Mouse (Mus musculus): Measurements from ENCODE around the gene Pgm1. TPM values are rescaled to one million over a fixed set of nuclear protein-coding genes. Genes with fewer than 3 reads are reported as not detected.

The Pgm1 gene
- 89.3 and 100 TPM in 2 replicates for total RNA-seq (2021)
- long read RNA-seq, transcript Pgm1-201 (11 exons, 2,371 nt): major isoform, 215 of 262 reads
- long read RNA-seq, partial matches to known transcripts: 7 of 262 reads
- long read RNA-seq, other reads (novel, unspliced or antisense): 40 of 262 reads

DNA sequence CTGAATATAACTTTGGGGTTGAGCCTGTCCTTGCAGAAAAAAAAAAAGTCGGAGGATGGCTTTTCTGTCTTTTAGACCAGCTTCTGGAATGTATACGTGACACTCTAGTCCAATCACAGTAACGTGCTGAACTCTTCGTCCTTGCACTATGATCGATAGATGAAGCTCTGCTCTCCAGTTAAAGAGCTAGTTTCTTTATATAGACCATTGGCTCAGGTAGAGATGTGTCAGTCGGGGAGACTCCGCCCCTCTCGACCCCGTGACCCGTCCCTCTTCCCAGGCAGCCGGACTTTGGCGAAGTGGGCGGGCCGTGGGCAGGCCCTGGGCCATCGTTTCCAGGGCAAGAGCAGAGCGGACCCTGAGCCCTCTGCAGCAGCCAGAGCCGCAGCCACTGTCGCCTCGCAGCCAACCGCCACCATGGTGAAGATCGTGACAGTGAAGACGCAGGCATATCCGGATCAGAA lies at the start of gene Pgm1:
Gene Pgm1, plus strand, starts transcription at position 266 of the 464 bp plus-strand sequence.
- DNase-seq: peak; percentile 90

GRCm38 (mm10) chr4:99881882-99882281 lies 47.3 kb upstream of the Pgm1 start:
- no peak for DNase-seq

DNA sequence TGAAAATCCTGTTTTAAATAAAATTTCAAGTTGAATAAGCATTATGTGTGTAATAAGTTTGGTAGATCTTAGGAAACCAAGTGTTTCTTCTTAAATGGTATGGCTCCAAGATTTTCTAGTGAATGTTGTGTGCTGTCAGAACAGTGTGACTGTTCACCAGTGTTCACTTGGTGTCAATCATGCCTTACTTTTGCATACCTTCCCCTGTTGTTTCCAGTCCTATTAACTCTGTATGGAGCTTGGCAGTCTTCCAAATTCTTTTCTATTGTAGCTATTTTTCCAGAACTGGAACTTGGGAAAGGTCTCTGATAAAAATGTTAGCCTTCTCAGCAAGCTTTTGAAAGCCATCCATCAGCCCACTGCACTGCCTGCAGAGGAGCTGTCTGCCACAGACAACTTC lies 46.8 kb upstream of the Pgm1 start:
- DNase-seq: no peak

GRCm38 (mm10) chr4:99913894-99914451 lies 15.2 kb upstream of the Pgm1 start:
- DNase-seq: no peak

GRCm38 (mm10) chr4:99926380-99926779 lies 2.8 kb upstream of the Pgm1 start:
- no peak for DNase-seq

- no peak for DNase-seq
Observed at GRCm38 (mm10) chr4:99928521-99928920, 693 bp upstream of the Pgm1 start.

GRCm38 (mm10) chr4:99929613-99930517 lies 651 bp downstream of the Pgm1 start, which contains the start of gene Itgb3bp:
Gene Itgb3bp (minus strand): TSS chr4:99929813.
- DNase-seq: peak; percentile 82

DNA sequence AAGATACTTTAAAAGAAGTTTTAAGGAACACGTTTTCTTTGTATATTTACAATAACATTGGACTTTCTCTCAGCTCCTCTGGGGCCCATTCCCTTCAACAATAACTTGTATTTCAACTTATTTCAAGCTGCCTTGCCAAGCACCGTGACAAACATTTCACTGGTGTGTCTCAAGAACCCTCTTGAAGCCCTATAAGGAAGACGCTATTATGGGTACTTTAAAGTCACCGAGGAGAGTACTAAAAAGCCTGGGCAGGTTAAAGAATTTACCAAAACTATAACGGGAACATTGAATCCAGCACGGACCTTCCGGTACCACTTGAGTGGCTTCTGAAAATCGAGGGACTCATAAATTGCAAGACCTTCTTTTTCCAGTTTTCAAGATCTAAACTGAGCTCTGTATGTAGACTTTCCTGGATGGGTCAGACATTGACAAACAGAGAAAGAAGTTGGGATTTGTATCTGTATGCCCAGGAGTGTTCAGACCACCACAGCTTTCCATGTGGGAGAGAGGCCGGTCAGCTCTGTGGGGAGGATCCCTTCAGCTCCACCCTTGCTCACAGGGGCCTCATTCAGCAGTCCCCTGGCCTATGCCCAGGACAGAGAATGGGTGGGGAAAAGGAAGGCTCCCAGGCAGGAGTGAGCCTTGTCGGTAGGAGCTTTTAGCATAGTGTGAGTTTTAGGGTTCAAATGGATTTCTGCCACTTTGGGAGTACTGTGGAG lies 1.5 kb downstream of the Pgm1 start:
- DNase-seq: no peak

DNA sequence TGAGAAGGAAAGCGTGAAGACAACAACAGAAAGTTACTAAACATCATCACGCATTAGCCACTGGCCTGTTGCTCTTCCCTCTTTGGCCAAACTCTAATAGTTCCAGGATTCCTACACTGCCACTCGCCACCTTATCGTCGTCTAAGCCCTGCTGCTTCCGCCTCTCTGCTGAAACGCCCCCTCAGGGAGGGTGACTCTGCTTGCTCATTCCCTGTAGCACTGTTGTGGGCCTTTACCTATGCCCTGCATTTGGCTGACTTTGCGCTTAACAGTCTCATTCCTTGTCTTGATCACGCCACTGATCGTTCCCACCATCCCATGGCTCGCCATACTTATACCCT lies 2.0 kb downstream of the Pgm1 start:
- no peak for DNase-seq

- DNase-seq: no peak
Observed at GRCm38 (mm10) chr4:99931807-99932206, 2.6 kb downstream of the Pgm1 start.

DNA sequence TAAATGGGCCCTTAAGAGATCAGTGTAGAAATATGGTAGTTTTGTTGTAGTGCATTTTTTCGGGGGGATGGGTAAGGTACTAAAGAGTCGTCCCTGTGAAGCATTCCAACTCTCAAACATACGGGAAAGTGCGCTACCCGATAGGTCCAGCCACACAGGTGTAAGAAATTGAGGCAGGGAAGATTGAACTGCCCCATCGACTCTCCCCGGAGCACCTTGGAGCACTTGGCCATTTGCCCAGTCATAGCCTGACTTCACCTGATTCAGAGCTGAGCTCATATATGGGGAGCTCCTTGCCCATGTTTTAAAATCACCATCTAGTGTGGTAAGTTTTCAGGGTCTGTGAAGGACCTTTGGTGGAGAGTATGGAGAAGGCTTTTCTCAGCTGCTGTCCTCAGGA lies 5.6 kb downstream of the Pgm1 start:
- DNase-seq: no peak

- no peak for DNase-seq
Observed at GRCm38 (mm10) chr4:99936278-99936677, 7.1 kb downstream of the Pgm1 start.

DNA sequence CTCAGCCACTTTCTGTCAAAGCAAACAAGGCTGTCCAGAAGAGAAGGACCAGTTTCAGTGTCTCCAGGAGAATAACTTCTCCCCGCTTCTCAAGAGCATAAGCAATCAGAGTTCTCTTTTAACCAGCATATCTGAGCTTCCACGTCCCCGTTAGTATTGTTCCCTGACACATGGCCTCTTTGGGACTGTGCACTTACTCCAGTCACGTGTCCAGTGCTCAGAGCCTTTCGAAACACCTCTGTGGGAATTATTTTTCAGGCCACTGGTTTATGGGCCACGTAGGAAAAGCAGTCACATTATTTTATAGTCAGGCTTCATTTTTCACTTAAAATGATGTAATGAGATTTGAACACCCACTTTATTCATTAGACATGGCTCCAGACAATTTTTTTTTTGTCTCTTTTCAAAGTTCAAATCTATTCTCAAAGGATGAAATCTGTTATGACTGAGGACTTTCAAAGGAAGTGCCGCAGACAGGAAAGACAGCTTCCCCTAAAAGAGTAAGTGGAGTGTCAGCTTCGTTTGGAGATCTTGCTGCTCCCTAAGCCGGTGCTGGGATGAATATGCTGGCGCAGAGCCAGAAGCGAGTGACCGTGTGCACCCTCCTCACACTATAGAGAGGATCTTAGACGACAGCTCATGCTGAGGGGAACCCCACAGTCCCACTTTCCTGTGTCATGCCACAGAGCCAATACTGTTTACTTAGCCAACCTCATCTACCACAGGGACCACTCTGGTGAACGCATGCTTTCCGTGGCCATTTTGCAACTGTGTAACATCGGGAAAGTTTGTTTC lies 10.7 kb downstream of the Pgm1 start:
- no peak for DNase-seq

GRCm38 (mm10) chr4:99941655-99942414 lies 12.6 kb downstream of the Pgm1 start:
- peak; percentile 56 for DNase-seq

DNA sequence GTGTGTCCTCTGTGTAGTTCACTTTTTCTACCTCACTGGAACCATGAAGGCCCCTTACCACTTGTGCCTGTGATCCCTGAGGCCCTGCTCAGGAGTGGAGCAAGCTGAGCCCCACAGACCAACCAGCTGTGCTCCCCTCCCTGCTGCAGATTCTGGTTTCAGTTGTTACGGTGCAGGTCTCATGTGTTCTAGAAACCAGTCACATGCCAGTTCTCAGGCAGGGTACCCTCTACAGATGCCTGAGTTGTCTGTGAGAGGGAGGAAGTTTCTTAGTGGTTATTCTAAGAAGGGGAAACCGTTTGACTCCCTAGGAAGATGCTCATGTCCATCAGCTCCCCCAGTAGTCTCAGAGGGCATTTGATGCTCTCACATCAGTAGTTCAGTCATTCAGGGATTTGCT lies 15.4 kb downstream of the Pgm1 start:
- no peak for DNase-seq

DNA sequence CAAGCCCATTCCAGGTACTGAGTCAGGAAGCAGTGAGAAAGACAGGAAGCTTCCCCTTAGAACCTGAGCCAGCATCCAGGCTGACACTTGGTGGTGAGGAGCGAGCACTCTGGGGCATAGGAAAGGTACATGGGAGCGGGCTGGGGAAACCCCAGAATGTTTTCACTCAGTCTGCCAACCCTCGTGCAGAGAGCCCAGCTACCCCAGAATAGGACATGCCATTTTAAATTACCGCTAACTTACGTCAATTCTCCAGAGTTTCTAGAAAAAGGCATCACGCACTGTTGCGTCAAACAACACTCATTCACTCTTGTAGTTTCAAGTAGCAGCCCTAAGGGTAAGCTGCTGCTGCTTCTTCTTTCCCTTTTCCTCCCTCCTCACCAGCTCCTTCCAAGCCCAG lies 15.8 kb downstream of the Pgm1 start:
- DNase-seq: no peak

- DNase-seq: no peak
Observed at GRCm38 (mm10) chr4:99946516-99946915, 17.3 kb downstream of the Pgm1 start.

GRCm38 (mm10) chr4:99947192-99947591 lies 18.0 kb downstream of the Pgm1 start:
- no peak for DNase-seq

DNA sequence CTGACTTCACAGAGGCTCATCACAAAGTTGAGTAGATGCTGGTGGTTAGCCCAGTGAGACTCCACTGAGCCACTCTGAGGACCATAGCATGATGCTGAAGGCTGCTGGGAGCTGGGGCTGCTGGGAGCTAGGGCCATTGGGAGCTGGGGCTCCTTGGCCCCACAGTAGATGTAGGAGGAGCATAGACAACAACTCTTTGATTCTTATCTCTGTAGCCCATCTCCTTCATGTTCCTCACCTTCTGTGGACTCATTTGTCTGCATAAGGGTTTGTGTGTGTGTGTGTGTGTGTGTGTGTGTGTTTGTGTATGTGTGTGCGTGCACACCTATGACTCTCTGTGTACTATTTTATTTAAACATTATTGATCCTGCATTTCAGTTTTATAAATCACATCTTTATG lies 18.7 kb downstream of the Pgm1 start:
- no peak for DNase-seq

DNA sequence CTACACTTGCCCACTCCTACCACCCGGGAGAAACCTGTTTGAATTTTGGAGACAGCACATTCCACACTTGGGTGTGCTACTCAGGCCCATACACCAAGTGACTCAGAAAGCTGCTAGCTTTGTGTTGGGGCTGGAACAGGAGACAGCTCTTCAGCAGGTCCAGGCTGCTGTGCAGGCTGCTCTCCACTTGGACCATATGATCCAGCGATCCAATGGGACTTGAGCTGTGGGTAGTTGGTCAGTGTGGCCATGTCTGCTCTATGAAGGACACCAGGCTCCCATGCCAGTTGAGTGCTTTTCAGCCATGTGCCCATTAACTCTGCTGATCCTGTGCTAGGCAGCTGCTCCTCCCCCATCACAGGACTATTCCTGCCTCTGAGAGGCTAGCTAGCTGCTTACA lies 24.7 kb downstream of the Pgm1 start:
- no peak for DNase-seq

DNA sequence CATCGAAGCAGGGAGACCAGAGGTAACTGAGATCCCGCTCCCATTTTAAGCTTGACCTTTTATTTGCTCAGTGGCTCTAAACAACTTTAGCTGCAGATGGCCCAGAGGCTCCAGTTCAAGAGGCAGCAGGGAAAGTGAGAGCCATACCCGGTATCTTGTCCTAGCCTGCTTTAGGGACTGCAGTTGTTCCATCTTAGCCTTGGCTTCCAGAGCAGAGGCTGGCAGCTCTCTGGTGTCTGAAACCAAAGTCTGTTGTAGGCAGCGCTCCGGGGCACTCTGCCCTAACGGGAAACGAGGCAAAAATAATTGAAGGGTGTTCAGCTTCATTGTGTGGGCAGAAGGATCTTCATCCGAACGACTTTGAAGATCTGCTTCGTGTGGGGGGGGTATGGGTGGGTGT lies 26.2 kb downstream of the Pgm1 start:
- no peak for DNase-seq
